Mouse (Mus musculus) heart, embryonic 11.5 days (tissue): ENCODE measurements at regions not wholly inside any gene's neighbourhood (a gene's known extent, or its start where the extent isn't known, plus 50 kb on each side); places are given as distances from the start of the nearest gene placed in this dataset.

Experiments
- ATAC-seq: fragments of 200-750 bp; cut with Nextera tagmentation; replicated peaks from 2 replicates; pipeline ENCODE4 v1.8.0; 2017; ENCODE audit warnings: moderate library complexity; ENCODE audit not compliant: insufficient number of reproducible peaks, low FRiP score, low TSS enrichment
- H3K27ac ChIP-seq: fragments of 300-500 bp; sonication (generic); 2 replicates; pipeline ENCODE4 v1.5.1; 2014; ENCODE audit warnings: mild to moderate bottlenecking, low read depth, low read length
- H3K27me3 ChIP-seq: fragments of 300-500 bp; sonication (generic); 2 replicates; pipeline ENCODE4 v1.6.1; 2014; ENCODE audit warnings: mild to moderate bottlenecking, low read length, mixed read lengths; ENCODE audit not compliant: control insufficient read depth, insufficient read depth
- H3K36me3 ChIP-seq: fragments of 300-500 bp; sonication (generic); 2 replicates; pipeline ENCODE4 v1.6.1; 2014; ENCODE audit warnings: mild to moderate bottlenecking, low read length, moderate library complexity, mixed read lengths; ENCODE audit not compliant: control insufficient read depth, insufficient read depth
- H3K4me1 ChIP-seq: fragments of 300-500 bp; sonication (generic); 2 replicates; pipeline ENCODE4 v1.6.1; 2014; ENCODE audit warnings: low read length; ENCODE audit not compliant: control insufficient read depth, insufficient read depth
- H3K4me2 ChIP-seq: fragments of 300-500 bp; sonication (generic); 2 replicates; pipeline ENCODE4 v1.6.1; 2014; ENCODE audit warnings: mild to moderate bottlenecking, moderate library complexity
- H3K4me3 ChIP-seq: fragments of 300-500 bp; sonication (generic); 2 replicates; pipeline ENCODE4 v1.5.1; 2014; ENCODE audit warnings: low read depth, low read length
- H3K9ac ChIP-seq: fragments of 300-500 bp; sonication (generic); 2 replicates; pipeline ENCODE4 v1.6.1; 2014; ENCODE audit warnings: mild to moderate bottlenecking, low read depth, low read length, moderate library complexity
- H3K9me3 ChIP-seq: fragments of 300-500 bp; sonication (generic); replicated peaks from 2 replicates; pipeline ENCODE4 v1.6.1; 2016; ENCODE audit warnings: low read length; ENCODE audit not compliant: control insufficient read depth
- WGBS: fragments of 180-500 bp; shearing (Covaris S2); extraction: QIAGEN DNeasy Blood & Tissue Kit; methylation state at CpG from one replicate; pipeline ENCODE4 v1.1.7; 2014; ENCODE audit not compliant: insufficient replicate concordance; 5-methylcytosine and 5-hydroxymethylcytosine counted together

- ATAC-seq: no peak
- Histone ChIP-seq H3K27me3 (no peaks in the 10 kb centered on the region), H3K36me3 (no peaks in the 10 kb centered on the region), H3K27ac (no peak overlapping the region), H3K4me3 (no peak overlapping the region), H3K9me3 (no peaks in the 10 kb centered on the region), H3K4me2 (no peak overlapping the region), H3K4me1 (peaks cover 7% of the 10 kb centered on the region; the same call in 1 of the 2 replicates), H3K9ac (no peak overlapping the region)
- 90% methylated on average over 3 of the region's 3 CpGs for WGBS
Observed at GRCm38 (mm10) chr16:44674198-44674597, 49.9 kb upstream of the Nepro start.

- H3K4me1 ChIP-seq: peaks cover 7% of the 10 kb centered on the region; the same call in 1 of the 2 replicates
- no peaks in the 10 kb centered on the region for H3K9me3 ChIP-seq
- H3K36me3 ChIP-seq: no peaks in the 10 kb centered on the region
- H3K4me3 ChIP-seq: no peak overlapping the region
- ATAC-seq: peak; percentile 46; the same call in 1 of the 2 replicates
- whole genome bisulfite sequencing: 6% methylated on average over 14 of the region's 14 CpGs
- H3K27me3 ChIP-seq: no peaks in the 10 kb centered on the region
- H3K9ac ChIP-seq: no peak overlapping the region; the same call in 1 of the 2 replicates
- no peak overlapping the region for H3K27ac ChIP-seq
- peak overlapping the region; percentile 43 for H3K4me2 ChIP-seq
Observed at GRCm38 (mm10) chr16:44672422-44672819, 51.7 kb upstream of the Nepro start.

- Histone ChIP-seq H3K4me1 (peaks cover 7% of the 10 kb centered on the region; the same call in 1 of the 2 replicates), H3K4me3 (no peak overlapping the region), H3K4me2 (peak overlapping the region; percentile 43), H3K36me3 (no peaks in the 10 kb centered on the region), H3K9me3 (no peaks in the 10 kb centered on the region), H3K27me3 (no peaks in the 10 kb centered on the region), H3K9ac (no peak overlapping the region; the same call in 1 of the 2 replicates), H3K27ac (no peak overlapping the region)
- no peak; the same call in 1 of the 2 replicates for ATAC-seq
- WGBS: 15% methylated on average over 22 of the region's 22 CpGs
Observed at GRCm38 (mm10) chr16:44671551-44672421, 52.3 kb upstream of the Nepro start.

- Histone ChIP-seq H3K36me3 (no peaks in the 10 kb centered on the region), H3K9me3 (no peaks in the 10 kb centered on the region), H3K27me3 (no peaks in the 10 kb centered on the region), H3K27ac (no peak overlapping the region), H3K4me3 (no peak overlapping the region), H3K4me2 (no peak overlapping the region), H3K9ac (no peak overlapping the region), H3K4me1 (peaks cover 7% of the 10 kb centered on the region; the same call in 1 of the 2 replicates)
- 79% methylated on average over 6 of the region's 6 CpGs for WGBS
- ATAC-seq: no peak
Observed at GRCm38 (mm10) chr16:44668061-44668460, 56.0 kb upstream of the Nepro start.

- no peak for ATAC-seq
- Histone ChIP-seq H3K4me1 (peaks cover 7% of the 10 kb centered on the region; the same call in 1 of the 2 replicates), H3K9me3 (no peaks in the 10 kb centered on the region), H3K4me2 (no peak overlapping the region), H3K36me3 (no peaks in the 10 kb centered on the region), H3K4me3 (no peak overlapping the region), H3K27me3 (no peaks in the 10 kb centered on the region), H3K27ac (no peak overlapping the region), H3K9ac (no peak overlapping the region)
- 62% methylated on average over 6 of the region's 6 CpGs for WGBS
Observed at GRCm38 (mm10) chr16:44667118-44667517, 57.0 kb upstream of the Nepro start.

- H3K4me3 ChIP-seq: no peak overlapping the region
Observed at GRCm38 (mm10) chr16:44666431-44666997, 57.6 kb upstream of the Nepro start.

GRCm38 (mm10) chr16:44665491-44665931, 58.6 kb upstream of the Nepro start:
- H3K4me2 ChIP-seq: no peak overlapping the region

More at GRCm38 (mm10) chr16:44666431-44666997, 57.6 kb upstream of the Nepro start:
- Histone ChIP-seq H3K36me3 (no peaks in the 10 kb centered on the region), H3K9me3 (no peaks in the 10 kb centered on the region), H3K4me1 (peaks cover 1% of the 10 kb centered on the region; the same call in 1 of the 2 replicates), H3K27me3 (no peaks in the 10 kb centered on the region), H3K4me2 (no peak overlapping the region), H3K9ac (no peak overlapping the region), H3K27ac (no peak overlapping the region)
- ATAC-seq: no peak
- WGBS: 66% methylated on average over 7 of the region's 7 CpGs

GRCm38 (mm10) chr16:44662966-44663600, 61.0 kb upstream of the Nepro start:
- Histone ChIP-seq H3K4me1 (no peaks in the 10 kb centered on the region), H3K27me3 (no peaks in the 10 kb centered on the region), H3K4me2 (no peak overlapping the region), H3K4me3 (no peak overlapping the region), H3K9ac (no peak overlapping the region), H3K36me3 (no peaks in the 10 kb centered on the region), H3K27ac (no peak overlapping the region), H3K9me3 (no peaks in the 10 kb centered on the region)
- no peak for ATAC-seq
- WGBS: 74% methylated on average over 6 of the region's 6 CpGs

More at GRCm38 (mm10) chr16:44665491-44665931, 58.6 kb upstream of the Nepro start:
- Histone ChIP-seq H3K4me1 (no peaks in the 10 kb centered on the region), H3K36me3 (no peaks in the 10 kb centered on the region), H3K27ac (no peak overlapping the region), H3K27me3 (no peaks in the 10 kb centered on the region), H3K9me3 (no peaks in the 10 kb centered on the region), H3K9ac (no peak overlapping the region), H3K4me3 (no peak overlapping the region)
- WGBS: 74% methylated on average over 9 of the region's 9 CpGs
- no peak for ATAC-seq
